Mouse (Mus musculus): ENCODE measurements at regions not wholly inside any gene's neighbourhood (a gene's known extent, or its start where the extent isn't known, plus 50 kb on each side); places are given as distances from the start of the nearest gene placed in this dataset.

DNA sequence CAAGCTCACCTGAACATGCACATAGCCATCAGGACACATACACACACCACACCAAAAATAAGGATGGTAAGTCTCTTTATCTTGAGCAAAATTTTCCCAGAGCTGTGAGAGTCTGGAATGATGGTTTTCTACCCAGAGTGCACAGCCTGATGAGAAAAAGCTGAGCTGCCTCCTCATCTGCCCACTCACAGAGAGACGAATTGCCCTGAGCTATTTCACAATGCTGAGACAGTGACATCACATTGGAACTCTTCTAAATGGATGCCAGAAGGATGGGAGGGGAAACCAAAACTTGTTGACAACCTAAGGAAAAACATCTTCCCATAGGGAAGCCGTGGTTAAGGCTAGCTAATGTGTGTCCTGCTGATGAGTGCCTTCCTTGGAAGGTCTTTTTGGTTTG, 84.8 kb downstream of the Insig2 start:
- TF ChIP-seq CTCF (IDR thresholded peaks at IDR 0.05; ENCODE audit: control insufficient read depth, insufficient read depth, insufficient replicate concordance, low read depth, low read length): no peak
- TF ChIP-seq POLR2A (IDR thresholded peaks at IDR 0.05; ENCODE audit: control insufficient read depth, low read depth, low read length): no peak
